Mouse (Mus musculus) thymus, adult 2 months (tissue): ENCODE data around the gene Ambra1.

Source experiments
- CTCF ChIP-seq: fragments of 200-500 bp; IDR thresholded peaks from 2 replicates; pipeline ENCODE4 v1.5.1; 2012; ENCODE audit warnings: mild to moderate bottlenecking, control low read depth, low read length, moderate library complexity, borderline replicate concordance; ENCODE audit not compliant: control insufficient read depth, poor library complexity, insufficient read depth; ENCODE audit errors: extremely low read depth
- POLR2A ChIP-seq: fragments of 200-500 bp; IDR thresholded peaks from 2 replicates; pipeline ENCODE4 v1.6.1; 2012; ENCODE audit warnings: mild to moderate bottlenecking, low read length, control low read depth, moderate library complexity; ENCODE audit not compliant: control insufficient read depth, poor library complexity, insufficient read depth; ENCODE audit errors: extremely low read depth

DNA sequence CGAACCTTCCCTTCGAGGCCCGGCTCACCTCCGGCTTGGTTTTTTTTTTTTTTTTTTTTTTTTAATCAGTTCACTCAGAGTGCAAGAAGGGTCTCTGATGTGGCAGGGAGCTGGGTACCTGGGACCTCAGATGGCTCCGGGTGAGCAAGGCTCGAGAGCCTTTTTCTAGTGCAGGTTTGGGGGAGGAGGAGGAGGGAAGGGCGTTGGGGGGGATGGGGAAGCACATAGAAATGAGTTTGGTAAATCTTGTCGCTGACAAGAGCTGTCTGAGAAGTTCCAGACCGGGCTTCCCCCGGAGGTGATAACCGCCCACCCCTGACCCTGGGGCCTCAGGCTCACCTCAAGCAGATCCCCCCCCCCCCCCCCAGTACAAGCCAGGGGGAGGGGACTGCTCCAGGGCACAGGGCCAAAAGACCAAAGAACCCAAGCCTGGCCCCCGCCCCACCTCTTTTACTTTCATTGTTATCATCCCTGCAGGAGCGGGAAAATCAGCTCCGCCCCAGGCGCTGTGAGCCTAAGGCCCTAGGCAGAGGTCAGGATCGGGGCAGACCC lies 202.3 kb downstream of the Ambra1 start, which contains the start of gene Mdk:
- no peak for TF ChIP-seq CTCF
- TF ChIP-seq POLR2A, result no peak
